Mouse (Mus musculus) cerebellum, adult 2 months (tissue): ENCODE data around the gene Cerk.

Experiments used
- CTCF ChIP-seq: fragments of 200-500 bp; IDR thresholded peaks from 2 replicates; pipeline ENCODE4 v1.5.1; 2011; ENCODE audit warnings: low read depth, mild to moderate bottlenecking, control low read depth, low read length, moderate library complexity, borderline replicate concordance; ENCODE audit not compliant: insufficient read depth
- POLR2A ChIP-seq: fragments of 200-500 bp; IDR thresholded peaks from 2 replicates; pipeline ENCODE4 v1.6.1; 2011; ENCODE audit warnings: low read length, control low read depth, borderline replicate concordance; ENCODE audit not compliant: insufficient read depth

DNA sequence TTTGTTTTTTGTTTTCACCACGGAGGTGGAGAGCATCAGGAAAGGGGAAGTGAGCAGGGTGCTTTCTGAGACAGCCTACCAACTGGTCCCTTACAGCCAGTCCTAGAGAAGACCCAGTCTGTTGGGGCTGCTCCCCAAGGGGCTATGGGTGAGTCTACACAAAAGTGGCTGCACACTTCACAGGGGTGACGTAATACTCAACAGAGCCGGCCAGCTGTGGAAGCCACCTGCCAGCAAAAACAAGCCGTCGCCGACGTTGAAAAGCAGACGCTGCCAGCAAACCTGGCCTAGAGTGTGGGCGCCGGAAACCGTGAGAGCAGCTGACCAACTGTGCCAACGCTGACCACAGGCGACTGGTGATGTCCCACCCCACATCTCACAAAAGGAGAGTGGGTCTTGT lies 3.3 kb downstream of the Cerk start:
- TF ChIP-seq CTCF (no peak), POLR2A (no peak)
